Mouse (Mus musculus) CH12F3 (cell line): ENCODE results near the gene Fbxw8.

Experiments used
- in situ Hi-C: fragments of 300-500 bp; cut with MboI; formaldehyde crosslinking; loops from 2 replicates; pipeline ENCODE4 v1.14.3; 2020; ENCODE audit warnings: low sequenced_read_pairs

The Fbxw8 gene

GRCm38 (mm10) chr5:118048412-118048811 is 106.9 kb downstream of the Fbxw8 start:
- in situ Hi-C loops = no loop called here

- in situ Hi-C loops = no loop called here
These were observed 108.0 kb downstream of the Fbxw8 start for GRCm38 (mm10) chr5:118047091-118047757.

GRCm38 (mm10) chr5:118045385-118045784 is 109.9 kb downstream of the Fbxw8 start:
- in situ Hi-C loops = no loop called here

- in situ Hi-C loops = no loop called here
These were observed 110.4 kb downstream of the Fbxw8 start for GRCm38 (mm10) chr5:118044907-118045306.

- in situ Hi-C loops = no loop called here
These were observed 111.5 kb downstream of the Fbxw8 start for GRCm38 (mm10) chr5:118043761-118044160.

GRCm38 (mm10) chr5:118042599-118042998 is 112.7 kb downstream of the Fbxw8 start:
- in situ Hi-C loops = no loop called here

- in situ Hi-C loops = no loop called here
These were observed 116.0 kb downstream of the Fbxw8 start for GRCm38 (mm10) chr5:118039241-118039668.

- in situ Hi-C loops = no loop called here
These were observed 117.3 kb downstream of the Fbxw8 start for GRCm38 (mm10) chr5:118037798-118038484.

- in situ Hi-C loops = no loop called here
These were observed 118.1 kb downstream of the Fbxw8 start for GRCm38 (mm10) chr5:118036888-118037797.

- in situ Hi-C loops = no loop called here
These were observed 119.5 kb downstream of the Fbxw8 start for GRCm38 (mm10) chr5:118035786-118036185.

GRCm38 (mm10) chr5:118034632-118035031 is 120.6 kb downstream of the Fbxw8 start:
- in situ Hi-C loops = no loop called here

- in situ Hi-C loops = no loop called here
These were observed 121.5 kb downstream of the Fbxw8 start for GRCm38 (mm10) chr5:118033740-118034139.

- in situ Hi-C loops = no loop called here
These were observed 121.9 kb downstream of the Fbxw8 start for GRCm38 (mm10) chr5:118033328-118033727.

GRCm38 (mm10) chr5:118031508-118031907 is 123.8 kb downstream of the Fbxw8 start:
- in situ Hi-C loops = no loop called here

GRCm38 (mm10) chr5:118031059-118031458 is 124.2 kb downstream of the Fbxw8 start:
- in situ Hi-C loops = no loop called here

- in situ Hi-C loops = no loop called here
These were observed 125.1 kb downstream of the Fbxw8 start for GRCm38 (mm10) chr5:118030022-118030675.

GRCm38 (mm10) chr5:118029420-118029819 is 125.8 kb downstream of the Fbxw8 start:
- in situ Hi-C loops = no loop called here

- in situ Hi-C loops = no loop called here
These were observed 126.2 kb downstream of the Fbxw8 start for GRCm38 (mm10) chr5:118029035-118029408.

GRCm38 (mm10) chr5:118028191-118029034 is 126.9 kb downstream of the Fbxw8 start:
- in situ Hi-C loops = no loop called here

GRCm38 (mm10) chr5:118027698-118028190 is 127.5 kb downstream of the Fbxw8 start, which contains the start of gene Tesc:
Gene Tesc (plus strand): TSS chr5:118027743.
- in situ Hi-C loops = no loop called here
